Mouse (Mus musculus) lung, adult 2 months (tissue): ENCODE results near the gene Chrnb1. TPM values are rescaled to one million over a fixed set of nuclear protein-coding genes. Genes with fewer than 3 reads are reported as not detected.

Experiments
- DNase-seq: peaks from one replicate; pipeline ENCODE4 v3.0.0; 2022
- H3K4me1 ChIP-seq: fragments of 200-500 bp; 2 replicates; pipeline ENCODE4 v1.6.1; 2011; ENCODE audit warnings: low read length; ENCODE audit not compliant: control insufficient read depth, insufficient read depth
- H3K4me3 ChIP-seq: fragments of 200-500 bp; replicated peaks from 2 replicates; pipeline ENCODE3; 2011; ENCODE audit warnings: low read depth, mild to moderate bottlenecking, control low read depth, low read length; ENCODE audit errors: extremely low read depth
- CTCF ChIP-seq: fragments of 200-500 bp; IDR thresholded peaks from 2 replicates; pipeline ENCODE4 v1.5.1; 2011; ENCODE audit warnings: mild to moderate bottlenecking, low read length, control low read depth; ENCODE audit not compliant: insufficient read depth
- POLR2A ChIP-seq: fragments of 200-500 bp; IDR thresholded peaks from 2 replicates; pipeline ENCODE4 v1.6.1; 2011; ENCODE audit warnings: low read depth, mild to moderate bottlenecking, control low read depth, low read length, borderline replicate concordance; ENCODE audit errors: extremely low read depth
- WGBS: fragments of 180-500 bp; shearing (Covaris S2); methylation state at CpG from one replicate; pipeline ENCODE4 v1.1.7; 2018; 5-methylcytosine and 5-hydroxymethylcytosine counted together
- polyA plus RNA-seq: library from polyadenylated mRNA; depleted of rRNA; stranded (reverse); fragments of >200 nt; gene quantifications from 2 replicates; pipeline ENCODE4 v1.2.3, GENCODE M21; 2012; rRNA removed

The Chrnb1 gene
- polyA plus RNA-seq: 31.5 and 38.0 TPM in 2 replicates

GRCm38 (mm10) chr11:69795168-69795982, at the start of gene Chrnb1:
Chrnb1 (minus strand) TSS chr11:69795943.
- peak within 1 kb of the TSS; percentile 65 for H3K4me3 ChIP-seq
- 1% methylated on average over 52 of the region's 52 CpGs for WGBS
- TF ChIP-seq CTCF: no peak
- TF ChIP-seq POLR2A: peak; percentile 93
- peaks cover 4% of the 10 kb centered on the region; the same call in 1 of the 2 replicates for H3K4me1 ChIP-seq
- DNase-seq: peak; percentile 92

- 0 out of 2 replicates have a peak, but pooled peaks cover 2% of the 10 kb centered on the region for H3K4me1 ChIP-seq
- peak overlapping the region; percentile 99 for H3K4me3 ChIP-seq
- DNase-seq: no peak
- 1% methylated on average over 7 of the region's 7 CpGs for WGBS
- TF ChIP-seq POLR2A (no peak), CTCF (no peak)
Observed at GRCm38 (mm10) chr11:69838714-69839104, 43.0 kb upstream of the Chrnb1 start.

GRCm38 (mm10) chr11:69837952-69838713, 42.4 kb upstream of the Chrnb1 start, which contains the start of gene Tmem256:
Tmem256 (plus strand) TSS chr11:69838514.
- under 1% methylated on average over 34 of the region's 34 CpGs for WGBS
- peak; percentile 90 for TF ChIP-seq POLR2A
- no peak for TF ChIP-seq CTCF
- peak within 1 kb of the TSS; percentile 99 for H3K4me3 ChIP-seq
- DNase-seq: peak; percentile 95
- 0 out of 2 replicates have a peak, but pooled peaks cover 2% of the 10 kb centered on the region for H3K4me1 ChIP-seq

- Histone ChIP-seq H3K4me3 (peak within 1 kb of the TSS; percentile 99), H3K4me1 (0 out of 2 replicates have a peak, but pooled peaks cover 2% of the 10 kb centered on the region)
- DNase-seq: no peak
- TF ChIP-seq CTCF (no peak), POLR2A (no peak)
- WGBS: under 1% methylated on average over 32 of the region's 32 CpGs
Observed at GRCm38 (mm10) chr11:69837604-69837951, 41.8 kb upstream of the Chrnb1 start, which contains the start of gene Nlgn2. Nlgn2 (minus strand) TSS chr11:69837784.

GRCm38 (mm10) chr11:69836703-69837576, 41.2 kb upstream of the Chrnb1 start:
- Histone ChIP-seq H3K4me1 (0 out of 2 replicates have a peak, but pooled peaks cover 2% of the 10 kb centered on the region), H3K4me3 (peak overlapping the region; percentile 66)
- WGBS: 4% methylated on average over 51 of the region's 52 CpGs
- no peak for TF ChIP-seq CTCF
- no peak for TF ChIP-seq POLR2A
- DNase-seq: no peak

- H3K4me3 ChIP-seq: no peak overlapping the region
- WGBS: 36% methylated on average over 4 of the region's 4 CpGs
- TF ChIP-seq POLR2A: no peak
- TF ChIP-seq CTCF: no peak
- 0 out of 2 replicates have a peak, but pooled peaks cover 2% of the 10 kb centered on the region for H3K4me1 ChIP-seq
- DNase-seq: no peak
Observed at GRCm38 (mm10) chr11:69835966-69836335, 40.2 kb upstream of the Chrnb1 start.

- TF ChIP-seq CTCF: no peak
- TF ChIP-seq POLR2A: no peak
- Histone ChIP-seq H3K4me1 (0 out of 2 replicates have a peak, but pooled peaks cover 2% of the 10 kb centered on the region), H3K4me3 (no peak overlapping the region)
- no peak for DNase-seq
- 54% methylated on average over 9 of the region's 9 CpGs for WGBS
Observed at GRCm38 (mm10) chr11:69835326-69835965, 39.7 kb upstream of the Chrnb1 start.

GRCm38 (mm10) chr11:69834001-69834549, 38.3 kb upstream of the Chrnb1 start:
- H3K4me1 ChIP-seq: 0 out of 2 replicates have a peak, but pooled peaks cover 2% of the 10 kb centered on the region
- H3K4me3 ChIP-seq: no peak overlapping the region
- 27% methylated on average over 46 of the region's 48 CpGs for WGBS
- peak; percentile 39 for DNase-seq
- TF ChIP-seq CTCF (no peak), POLR2A (no peak)
